Mouse (Mus musculus) retina, postnatal 7 days (tissue): ENCODE measurements around the gene Ezh2.
"Not testable (repeated sequence)": the region's sequence is repeated elsewhere in the genome, so short reads cannot be mapped to it uniquely, and the experiment has no call there.

Source experiments
- DNase-seq: peaks from one replicate; pipeline ENCODE4 v3.0.0-alpha.2; 2012; ENCODE audit warnings: low read depth, low spot score

Gene Ezh2

GRCm38 (mm10) chr6:47594926-47595623 is at the start of gene Ezh2:
Ezh2 (minus strand) TSS chr6:47595341.
- DNase-seq, result peak; percentile 96

- DNase-seq, result no peak
These were observed 41.5 kb upstream of the Ezh2 start for GRCm38 (mm10) chr6:47636527-47637076.

- DNase-seq, result no peak
These were observed 40.9 kb upstream of the Ezh2 start for GRCm38 (mm10) chr6:47635995-47636526.

GRCm38 (mm10) chr6:47635207-47635994 is 40.3 kb upstream of the Ezh2 start:
- no peak for DNase-seq

- no peak for DNase-seq
These were observed 38.3 kb upstream of the Ezh2 start for GRCm38 (mm10) chr6:47633467-47633866.

- DNase-seq, result not testable (repeated sequence)
These were observed 34.9 kb upstream of the Ezh2 start for GRCm38 (mm10) chr6:47630061-47630460.

GRCm38 (mm10) chr6:47627978-47628377 is 32.8 kb upstream of the Ezh2 start:
- DNase-seq, result no peak

GRCm38 (mm10) chr6:47626976-47627375 is 31.8 kb upstream of the Ezh2 start:
- not testable (repeated sequence) for DNase-seq

GRCm38 (mm10) chr6:47621039-47621438 is 25.9 kb upstream of the Ezh2 start:
- no peak for DNase-seq

GRCm38 (mm10) chr6:47608306-47608705 is 13.2 kb upstream of the Ezh2 start:
- DNase-seq, result not testable (repeated sequence)

- DNase-seq, result no peak
These were observed 6.8 kb upstream of the Ezh2 start for GRCm38 (mm10) chr6:47601931-47602330.

- no peak for DNase-seq
These were observed 555 bp upstream of the Ezh2 start for GRCm38 (mm10) chr6:47595696-47596095.

GRCm38 (mm10) chr6:47594141-47594835 is 853 bp downstream of the Ezh2 start:
- peak; percentile 57 for DNase-seq

GRCm38 (mm10) chr6:47593590-47593989 is 1.6 kb downstream of the Ezh2 start:
- no peak for DNase-seq

GRCm38 (mm10) chr6:47587332-47587731 is 7.8 kb downstream of the Ezh2 start:
- DNase-seq, result not testable (repeated sequence)

GRCm38 (mm10) chr6:47572887-47573286 is 22.3 kb downstream of the Ezh2 start:
- DNase-seq, result no peak

- no peak for DNase-seq
These were observed 29.7 kb downstream of the Ezh2 start for GRCm38 (mm10) chr6:47565326-47566035.

GRCm38 (mm10) chr6:47561426-47561825 is 33.7 kb downstream of the Ezh2 start:
- no peak for DNase-seq

- DNase-seq, result no peak
These were observed 34.3 kb downstream of the Ezh2 start for GRCm38 (mm10) chr6:47560846-47561245.

- DNase-seq, result no peak
These were observed 34.7 kb downstream of the Ezh2 start for GRCm38 (mm10) chr6:47560407-47560806.

GRCm38 (mm10) chr6:47559287-47559686 is 35.9 kb downstream of the Ezh2 start:
- no peak for DNase-seq
